Mouse (Mus musculus): ENCODE measurements at regions not wholly inside any gene's neighbourhood (a gene's known extent, or its start where the extent isn't known, plus 50 kb on each side); places are given as distances from the start of the nearest gene placed in this dataset.

DNA sequence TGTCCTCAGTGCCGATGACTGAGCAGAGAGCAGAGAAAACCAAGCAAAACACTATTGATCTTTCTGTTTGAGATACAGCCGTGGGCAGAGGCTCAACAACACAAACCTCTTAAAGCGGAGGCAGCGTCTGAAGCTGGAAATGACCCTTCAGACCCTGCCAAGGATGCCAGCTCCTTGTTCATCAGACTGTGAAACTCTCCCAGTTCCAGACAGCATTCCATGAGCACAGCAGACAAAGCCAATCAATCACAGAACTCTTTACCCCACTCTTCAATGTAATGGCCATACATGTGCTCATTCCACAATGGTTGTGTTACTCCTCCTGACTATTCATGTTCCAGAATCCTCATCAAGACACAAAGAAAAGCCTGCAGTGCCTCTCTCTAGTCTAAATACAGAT is 73.5 kb downstream of the Tmem114 start:
- DNase-seq (ENCODE audit: low spot score in 2 of 2), result no peak

- no peak for DNase-seq (ENCODE audit: low spot score in 2 of 2)
These were observed 75.8 kb downstream of the Tmem114 start for GRCm38 (mm10) chr16:8349148-8349547.

GRCm38 (mm10) chr16:8348645-8349044 is 76.3 kb downstream of the Tmem114 start:
- DNase-seq (ENCODE audit: low spot score in 2 of 2), result no peak

DNA sequence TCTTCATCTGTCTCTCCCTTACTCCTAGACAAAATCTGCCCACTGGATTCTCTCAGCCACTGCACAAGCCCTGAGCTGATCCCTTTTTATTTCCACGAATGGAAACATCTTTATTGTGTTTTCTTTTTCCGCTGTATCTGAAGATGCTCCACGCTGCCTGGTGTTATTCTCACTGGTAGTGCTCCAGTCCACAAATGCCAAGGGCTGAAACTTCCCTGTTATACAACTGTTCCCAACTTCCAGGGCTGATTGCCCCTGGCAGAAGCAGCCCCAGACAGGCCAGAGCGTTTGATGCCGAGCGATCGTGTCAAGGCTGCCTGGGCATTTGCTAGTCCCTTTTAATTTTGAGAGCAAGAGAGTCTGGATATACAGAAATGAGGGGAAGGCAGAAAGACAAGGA is 79.7 kb downstream of the Tmem114 start:
- DNase-seq (ENCODE audit: low spot score in 2 of 2), result no peak

GRCm38 (mm10) chr16:8333081-8333710 is 91.7 kb downstream of the Tmem114 start:
- DNase-seq (ENCODE audit: low spot score in 2 of 2), result peak; percentile 9 to 11

GRCm38 (mm10) chr16:8311996-8312395 is 112.9 kb downstream of the Tmem114 start:
- no peak for DNase-seq (ENCODE audit: low spot score in 2 of 2)

DNA sequence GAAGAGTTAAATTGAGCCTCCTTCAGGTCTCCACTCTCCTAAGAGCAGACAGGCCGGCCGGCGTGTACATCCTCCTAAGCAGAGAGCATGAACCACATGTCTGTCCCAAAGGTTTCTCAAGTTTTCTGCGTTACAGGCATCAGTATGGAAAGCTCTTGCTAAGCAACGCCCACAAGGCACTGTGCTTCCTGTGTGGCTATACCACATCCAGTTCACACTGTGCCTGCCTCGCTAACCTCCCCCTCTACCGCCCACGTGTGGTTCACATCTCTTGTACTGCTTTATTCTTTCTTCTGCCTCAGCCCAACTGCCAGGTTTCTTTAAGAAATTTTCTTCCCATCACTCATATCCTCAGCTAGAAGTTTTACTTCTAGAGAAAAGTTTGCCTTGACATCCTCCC is 118.5 kb downstream of the Tmem114 start:
- peak; percentile 47 to 76 for DNase-seq (ENCODE audit: low spot score in 2 of 2)
